Mouse (Mus musculus): Measurements from ENCODE around the gene Snx20.

DNA sequence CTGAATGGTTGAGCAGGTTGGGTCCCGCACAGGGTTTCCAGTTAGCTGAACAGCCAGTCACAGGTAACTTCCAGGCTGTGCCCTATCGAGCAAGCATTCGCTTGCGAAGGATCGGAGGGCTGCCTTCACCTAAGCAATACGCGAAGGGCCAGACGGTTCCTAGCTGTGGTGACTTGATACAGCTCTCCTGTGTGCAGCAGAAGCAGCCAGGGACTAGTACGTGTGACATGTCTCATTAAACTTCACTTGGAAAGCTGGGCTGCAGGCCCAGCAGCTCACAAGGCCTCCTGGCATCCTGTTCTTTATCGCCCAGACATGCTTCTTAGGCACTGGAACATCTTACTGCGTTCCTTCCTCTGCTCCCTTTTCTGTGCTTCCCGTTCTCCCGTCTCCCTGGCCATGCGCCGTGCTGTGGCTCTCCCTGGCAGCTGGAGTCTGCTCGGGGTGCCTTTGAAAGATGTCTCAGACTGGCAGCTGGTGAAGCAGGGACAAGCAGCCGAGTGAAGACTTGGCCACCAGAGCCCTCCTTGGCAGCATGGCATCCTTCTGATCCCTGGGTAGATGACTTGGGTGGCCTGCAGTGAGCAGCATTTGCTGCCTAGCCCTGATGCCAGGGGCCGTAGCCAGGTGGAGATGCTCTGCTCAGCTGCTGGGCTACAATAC lies 56.1 kb downstream of the Snx20 start:
- TF ChIP-seq CTCF (IDR thresholded peaks at IDR 0.05; ENCODE audit: low read depth, low read length) (no peak), POLR2A (IDR thresholded peaks at IDR 0.05; ENCODE audit: borderline replicate concordance, low read depth, low read length) (no peak)

Measured in bone marrow macrophage, adult 2 months (primary cell).